Mouse (Mus musculus) limb, embryonic 13.5 days (tissue): ENCODE results near the gene Gm37240. TPM values are rescaled to one million over a fixed set of nuclear protein-coding genes. Genes with fewer than 3 reads are reported as not detected.

Source experiments
- ATAC-seq: fragments of 200-750 bp; cut with Nextera tagmentation; 2 replicates; pipeline ENCODE4 v1.8.0; 2017; ENCODE audit warnings: low read depth, moderate number of reproducible peaks, moderate TSS enrichment; ENCODE audit not compliant: low FRiP score
- H3K27ac ChIP-seq: fragments of 300-500 bp; sonication (generic); 2 replicates; pipeline ENCODE4 v1.5.1; 2015; ENCODE audit warnings: inconsistent platforms, mild to moderate bottlenecking, moderate library complexity
- H3K27me3 ChIP-seq: fragments of 300-500 bp; sonication (generic); 2 replicates; pipeline ENCODE4 v1.6.1; 2015; ENCODE audit warnings: mild to moderate bottlenecking, inconsistent platforms
- H3K36me3 ChIP-seq: fragments of 300-500 bp; sonication (generic); 2 replicates; pipeline ENCODE4 v1.6.1; 2015; ENCODE audit warnings: inconsistent platforms, mild to moderate bottlenecking, moderate library complexity
- H3K4me1 ChIP-seq: fragments of 300-500 bp; sonication (generic); 2 replicates; pipeline ENCODE4 v1.6.1; 2015; ENCODE audit warnings: inconsistent platforms
- H3K4me2 ChIP-seq: fragments of 300-500 bp; sonication (generic); replicated peaks from 2 replicates; pipeline ENCODE4 v1.6.1; 2015; ENCODE audit warnings: inconsistent platforms, mild to moderate bottlenecking, moderate library complexity
- H3K4me3 ChIP-seq: fragments of 300-500 bp; sonication (generic); 2 replicates; pipeline ENCODE4 v1.5.1; 2015; ENCODE audit warnings: moderate library complexity, mild to moderate bottlenecking, inconsistent platforms
- H3K9ac ChIP-seq: fragments of 300-500 bp; sonication (generic); 2 replicates; pipeline ENCODE4 v1.6.1; 2015; ENCODE audit warnings: mild to moderate bottlenecking, inconsistent platforms
- H3K9me3 ChIP-seq: fragments of 300-500 bp; sonication (generic); 2 replicates; pipeline ENCODE4 v1.6.1; 2016; ENCODE audit warnings: inconsistent platforms
- WGBS: fragments of 180-500 bp; shearing (Covaris S2); methylation state at CpG from one replicate; pipeline ENCODE4 v1.1.7; 2015; 5-methylcytosine and 5-hydroxymethylcytosine counted together
- polyA plus RNA-seq: library from polyadenylated mRNA; unstranded; fragments of >200 nt; fragmentation: Nextera tagmentation; extraction: Ambion mirVana; gene quantifications from 2 replicates; pipeline ENCODE4 v1.2.1, GENCODE M21; 2015

Gene Gm37240
- polyA plus RNA-seq, 1 experiment from 2014 or later, result 6.1 TPM

DNA sequence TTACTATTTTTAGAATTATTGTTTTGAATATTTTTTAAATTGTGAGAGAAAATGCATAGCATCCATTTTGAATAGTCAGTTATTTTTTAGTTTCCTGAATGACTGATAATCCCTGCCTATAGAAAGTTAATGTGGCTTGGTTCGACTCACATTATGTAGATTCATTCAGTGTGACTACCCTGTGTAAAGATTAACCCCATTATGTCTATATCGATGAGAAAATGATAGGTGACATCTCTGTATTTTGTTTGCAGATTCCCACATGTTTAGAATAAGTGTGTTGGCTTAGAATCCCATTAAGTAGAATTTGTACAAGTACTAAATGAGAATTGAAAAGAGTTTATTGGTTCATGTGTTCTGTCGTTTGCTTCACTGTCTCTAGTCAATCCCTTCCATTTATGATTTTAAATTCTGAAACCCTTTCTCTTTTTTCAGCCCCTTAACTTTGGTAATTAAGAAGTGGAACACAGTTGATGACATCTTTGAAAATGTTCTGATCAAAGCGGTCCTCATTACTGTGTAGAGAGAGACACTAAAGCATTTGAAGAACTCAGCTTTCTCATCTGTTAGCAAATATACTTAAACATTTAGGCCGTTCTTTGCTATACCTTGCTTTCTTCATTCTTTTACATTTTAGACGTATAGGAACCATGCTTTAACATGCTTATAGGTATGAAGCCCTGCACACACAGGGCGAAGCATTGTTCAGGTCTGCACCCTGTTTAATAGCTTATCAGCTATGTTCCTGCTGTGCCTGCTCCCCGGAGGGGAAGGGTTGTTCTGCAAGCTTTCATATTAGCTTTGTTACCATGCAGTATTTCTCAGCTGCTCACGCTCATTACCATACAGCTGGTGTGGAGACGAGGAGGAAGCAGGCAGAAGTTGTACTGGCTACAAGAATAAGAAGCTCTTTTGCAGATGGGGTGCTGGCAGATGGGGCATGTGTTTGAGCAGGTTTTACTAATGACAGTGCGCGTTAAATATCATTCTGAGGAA is 949.7 kb downstream of the Gm37240 start:
- ATAC-seq, result no peak
- no peak overlapping the region for H3K9ac ChIP-seq
- 63% methylated on average over 12 of the region's 12 CpGs for WGBS

DNA sequence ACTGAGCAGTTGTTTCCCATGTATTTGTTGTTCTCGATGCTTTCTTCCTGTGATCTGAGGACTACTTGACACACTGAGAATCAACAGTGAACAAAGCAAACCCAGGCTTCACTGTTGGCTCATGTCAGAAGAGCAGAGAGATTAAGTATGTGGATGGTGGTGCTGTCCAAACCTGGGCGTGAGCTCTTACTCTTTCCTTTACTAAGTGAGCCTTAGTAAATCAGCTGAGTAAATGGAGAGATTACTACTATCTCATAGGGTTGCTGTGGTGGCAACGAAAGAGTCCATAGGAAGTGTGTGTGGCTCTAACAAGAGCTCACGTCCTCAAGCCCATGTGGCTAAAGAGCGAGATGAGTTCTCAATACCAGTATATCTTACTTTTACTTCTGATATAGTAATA is 950.4 kb downstream of the Gm37240 start:
- no peaks in the 10 kb centered on the region for H3K27me3 ChIP-seq
- H3K9me3 ChIP-seq, result no peaks in the 10 kb centered on the region
- no peaks in the 10 kb centered on the region for H3K36me3 ChIP-seq
- ATAC-seq, result no peak
- H3K4me1 ChIP-seq, result 0 out of 2 replicates have a peak, but pooled peaks cover 5% of the 10 kb centered on the region
- 92% methylated on average over 5 of the region's 5 CpGs for WGBS
- no peak overlapping the region for H3K4me3 ChIP-seq
- no peak overlapping the region for H3K9ac ChIP-seq
- no peak overlapping the region for H3K4me2 ChIP-seq
- no peak overlapping the region for H3K27ac ChIP-seq

More for the DNA sequence above, 949.7 kb downstream of the Gm37240 start:
- H3K4me3 ChIP-seq, result no peak overlapping the region
- H3K27me3 ChIP-seq, result no peaks in the 10 kb centered on the region
- no peaks in the 10 kb centered on the region for H3K36me3 ChIP-seq
- H3K4me1 ChIP-seq, result 0 out of 2 replicates have a peak, but pooled peaks cover 5% of the 10 kb centered on the region
- H3K27ac ChIP-seq, result no peak overlapping the region
- H3K4me2 ChIP-seq, result no peak overlapping the region
- no peaks in the 10 kb centered on the region for H3K9me3 ChIP-seq

DNA sequence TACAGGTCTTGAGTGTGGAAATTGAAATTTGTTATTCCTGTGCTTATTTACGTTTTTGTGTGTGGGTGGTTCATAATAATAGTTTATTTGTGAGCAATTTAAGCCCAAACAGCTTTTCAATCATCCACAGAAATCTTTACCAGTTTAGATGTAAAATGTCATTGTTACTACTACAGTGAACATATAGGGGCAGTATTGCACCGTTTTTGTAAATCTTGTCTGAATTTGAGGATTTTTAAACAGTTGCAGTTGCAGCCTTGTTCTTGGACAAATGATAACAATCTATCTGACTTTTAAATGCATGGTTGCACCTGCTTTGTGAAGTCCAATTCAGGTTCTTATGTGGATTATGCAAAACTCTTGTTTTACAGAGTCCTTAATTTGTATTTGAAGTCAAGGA is 951.1 kb downstream of the Gm37240 start:
- Histone ChIP-seq H3K27me3 (no peaks in the 10 kb centered on the region), H3K4me3 (no peak overlapping the region), H3K4me1 (0 out of 2 replicates have a peak, but pooled peaks cover 5% of the 10 kb centered on the region), H3K9me3 (no peaks in the 10 kb centered on the region), H3K9ac (no peak overlapping the region), H3K4me2 (no peak overlapping the region), H3K27ac (no peak overlapping the region), H3K36me3 (no peaks in the 10 kb centered on the region)
- 53% methylated on average over 2 of the region's 2 CpGs for WGBS
- ATAC-seq, result no peak

DNA sequence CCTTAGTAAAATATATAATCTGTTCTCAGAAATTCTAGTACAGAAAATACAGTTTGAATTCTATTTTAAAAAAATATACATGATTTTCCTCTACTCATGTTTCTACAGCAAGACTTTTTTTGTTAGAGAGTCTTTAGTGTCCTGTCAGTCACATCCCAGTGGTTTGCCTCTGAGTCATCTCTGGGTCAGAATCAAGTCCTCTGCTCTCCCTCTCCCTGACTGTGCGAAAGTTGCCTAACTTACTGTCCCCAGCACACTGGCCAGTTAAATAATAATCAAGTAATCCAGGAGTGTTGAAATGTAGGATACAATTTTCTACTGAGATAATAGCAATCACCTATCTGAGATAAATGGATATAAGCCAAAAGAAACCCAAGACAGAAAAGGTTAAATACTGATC is 951.6 kb downstream of the Gm37240 start:
- H3K9ac ChIP-seq, result no peak overlapping the region
- no peak overlapping the region for H3K4me3 ChIP-seq
- no peak for ATAC-seq
- H3K27ac ChIP-seq, result no peak overlapping the region
- H3K4me2 ChIP-seq, result no peak overlapping the region
- 88% methylated on average over 1 of the region's 1 CpGs for WGBS
- H3K36me3 ChIP-seq, result no peaks in the 10 kb centered on the region
- H3K4me1 ChIP-seq, result 0 out of 2 replicates have a peak, but pooled peaks cover 5% of the 10 kb centered on the region
- H3K27me3 ChIP-seq, result no peaks in the 10 kb centered on the region
- no peaks in the 10 kb centered on the region for H3K9me3 ChIP-seq

DNA sequence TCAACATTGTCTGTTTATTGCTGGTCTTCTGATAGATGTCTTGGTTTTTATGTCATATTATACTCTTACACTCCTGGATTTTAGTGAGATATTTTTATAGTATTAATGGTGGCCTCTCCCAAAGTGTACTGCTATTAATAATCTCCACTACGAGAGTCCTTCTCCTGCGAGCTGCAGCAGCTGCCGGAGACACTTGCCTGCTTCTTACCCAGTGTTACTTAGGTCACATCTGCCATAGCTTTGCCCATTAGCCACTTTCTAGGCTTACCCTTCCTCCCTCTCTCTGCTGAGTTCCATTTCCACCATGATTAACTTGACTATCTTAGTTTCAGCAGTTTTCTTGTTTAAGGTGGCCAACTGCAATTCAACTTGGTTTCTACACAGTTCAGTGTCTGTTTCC is 956.6 kb downstream of the Gm37240 start:
- Histone ChIP-seq H3K27ac (no peak overlapping the region), H3K4me2 (no peak overlapping the region), H3K9ac (no peak overlapping the region), H3K4me1 (no peaks in the 10 kb centered on the region), H3K36me3 (no peaks in the 10 kb centered on the region), H3K4me3 (no peak overlapping the region), H3K27me3 (no peaks in the 10 kb centered on the region), H3K9me3 (no peaks in the 10 kb centered on the region)
- WGBS, result 79% methylated on average over 3 of the region's 3 CpGs
- no peak for ATAC-seq

DNA sequence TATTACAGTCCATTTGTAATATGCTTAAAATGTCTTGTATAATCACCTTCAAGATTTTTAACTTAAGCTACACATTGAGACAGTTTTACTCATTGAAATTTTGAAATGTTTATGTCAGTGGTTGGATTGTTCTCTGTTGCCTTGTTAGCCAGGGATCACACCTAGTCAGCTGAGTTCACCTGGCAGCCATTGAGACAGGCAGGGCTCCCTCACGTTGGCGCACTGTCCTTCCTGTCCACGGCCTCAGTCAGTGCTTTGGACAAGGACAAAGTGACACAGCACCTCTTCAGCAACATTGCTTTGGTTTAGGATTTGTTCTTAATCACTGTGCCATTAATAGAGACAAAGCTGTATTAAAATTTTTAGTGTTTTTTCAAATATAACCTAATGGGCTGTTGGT is 958.1 kb downstream of the Gm37240 start:
- no peaks in the 10 kb centered on the region for H3K9me3 ChIP-seq
- H3K4me3 ChIP-seq, result no peak overlapping the region
- H3K4me2 ChIP-seq, result no peak overlapping the region
- H3K9ac ChIP-seq, result no peak overlapping the region
- H3K36me3 ChIP-seq, result no peaks in the 10 kb centered on the region
- H3K27ac ChIP-seq, result no peak overlapping the region
- no peak for ATAC-seq
- H3K27me3 ChIP-seq, result no peaks in the 10 kb centered on the region
- no peaks in the 10 kb centered on the region for H3K4me1 ChIP-seq
- WGBS, result 89% methylated on average over 3 of the region's 3 CpGs

DNA sequence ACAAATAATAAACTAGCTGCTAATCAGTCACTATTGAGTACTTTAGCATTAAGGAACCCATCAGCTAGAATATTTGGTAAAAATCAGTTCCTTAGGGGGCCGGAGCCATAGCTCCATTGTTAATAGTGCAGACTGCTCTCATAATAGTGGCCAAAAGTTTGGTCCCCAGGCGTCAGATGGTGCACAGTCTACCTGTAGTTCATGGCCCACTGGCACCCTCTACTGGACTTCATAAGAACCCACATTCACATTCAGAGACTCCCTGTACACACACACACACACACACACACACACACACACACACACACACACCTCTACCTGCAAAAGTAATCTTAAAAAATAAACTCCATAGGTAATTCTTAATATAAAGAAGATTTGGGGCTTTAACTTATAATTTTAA is 959.4 kb downstream of the Gm37240 start:
- H3K4me3 ChIP-seq, result no peak overlapping the region
- H3K4me2 ChIP-seq, result no peak overlapping the region
- no peaks in the 10 kb centered on the region for H3K4me1 ChIP-seq
- H3K9me3 ChIP-seq, result no peaks in the 10 kb centered on the region
- no peak for ATAC-seq
- H3K27me3 ChIP-seq, result no peaks in the 10 kb centered on the region
- 90% methylated on average over 2 of the region's 2 CpGs for WGBS
- H3K9ac ChIP-seq, result no peak overlapping the region
- no peaks in the 10 kb centered on the region for H3K36me3 ChIP-seq
- no peak overlapping the region for H3K27ac ChIP-seq

DNA sequence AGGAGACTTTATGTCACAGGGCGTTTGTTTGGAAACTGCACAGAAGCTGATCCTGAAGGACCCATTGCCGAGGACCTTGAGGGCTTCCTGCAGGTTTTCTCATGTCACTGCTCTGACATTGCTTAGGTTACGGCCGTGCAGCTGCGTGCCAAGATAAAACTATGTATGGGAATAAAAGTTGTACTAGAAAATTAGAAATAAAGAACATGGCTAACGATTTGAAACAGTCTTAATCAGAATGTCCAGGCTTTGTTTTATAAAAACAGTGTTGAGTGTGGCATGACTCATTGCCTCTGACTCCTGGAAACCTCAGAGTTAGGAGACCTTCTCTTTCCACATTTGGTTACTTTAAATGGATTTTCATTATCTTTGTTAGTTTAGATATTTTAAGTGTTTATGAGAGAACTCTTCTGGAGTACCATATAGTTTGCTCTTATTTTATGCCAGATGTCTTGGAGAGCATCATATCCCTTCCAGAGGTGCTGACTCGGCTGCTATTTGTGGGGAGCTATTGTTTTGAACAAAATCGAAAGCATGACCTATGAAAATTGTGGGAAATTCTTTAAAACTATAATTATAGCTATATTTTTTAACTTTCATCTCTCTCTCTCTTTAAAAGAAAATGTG is 960.0 kb downstream of the Gm37240 start:
- WGBS, result 75% methylated on average over 8 of the region's 8 CpGs
- no peak for ATAC-seq
- Histone ChIP-seq H3K27ac (no peak overlapping the region), H3K9ac (no peak overlapping the region), H3K36me3 (no peaks in the 10 kb centered on the region), H3K4me1 (no peaks in the 10 kb centered on the region), H3K9me3 (no peaks in the 10 kb centered on the region), H3K27me3 (no peaks in the 10 kb centered on the region), H3K4me2 (no peak overlapping the region), H3K4me3 (no peak overlapping the region)

DNA sequence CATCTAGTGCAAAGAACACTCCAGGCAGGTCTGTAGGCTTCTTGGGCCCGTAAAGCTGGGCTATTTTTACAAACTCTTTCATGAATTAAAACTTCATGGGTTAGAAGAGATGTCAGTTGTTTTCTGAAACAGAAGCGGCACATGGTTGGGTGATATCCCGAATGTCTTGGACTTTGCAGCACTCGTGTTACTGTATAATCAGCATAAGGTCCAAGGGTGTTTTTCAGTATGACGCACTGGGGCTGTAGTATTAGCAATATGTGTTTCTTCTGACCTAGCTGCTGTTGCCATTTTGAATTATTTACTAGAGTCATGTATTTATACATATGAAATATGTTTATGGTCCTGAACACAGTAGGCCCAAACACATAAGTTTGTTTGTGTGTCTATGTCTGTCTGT is 961.2 kb downstream of the Gm37240 start:
- H3K4me2 ChIP-seq, result no peak overlapping the region
- no peak overlapping the region for H3K9ac ChIP-seq
- WGBS, result 83% methylated on average over 5 of the region's 5 CpGs
- no peaks in the 10 kb centered on the region for H3K36me3 ChIP-seq
- ATAC-seq, result no peak
- no peak overlapping the region for H3K27ac ChIP-seq
- no peaks in the 10 kb centered on the region for H3K4me1 ChIP-seq
- no peak overlapping the region for H3K4me3 ChIP-seq
- H3K9me3 ChIP-seq, result no peaks in the 10 kb centered on the region
- H3K27me3 ChIP-seq, result no peaks in the 10 kb centered on the region

DNA sequence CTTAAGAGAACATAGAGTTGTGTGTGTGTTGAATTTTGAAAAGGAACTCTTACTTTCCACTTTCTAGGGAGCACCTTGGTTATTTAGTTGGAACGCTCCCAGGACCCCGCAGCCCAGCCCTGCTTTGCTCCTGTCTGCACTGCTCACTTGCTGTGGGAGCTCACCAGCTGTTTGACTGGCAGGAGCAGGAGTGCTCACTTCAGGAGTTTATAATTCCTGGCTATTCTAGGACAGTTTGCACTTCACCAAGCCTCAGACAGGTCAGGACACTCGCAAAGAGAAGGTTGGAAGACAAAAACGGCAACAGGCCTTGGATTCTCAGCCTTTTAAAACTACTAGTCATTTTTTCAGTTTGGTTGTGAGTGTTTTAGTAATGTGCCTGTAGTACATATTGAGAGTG is 962.1 kb downstream of the Gm37240 start:
- Histone ChIP-seq H3K36me3 (no peaks in the 10 kb centered on the region), H3K9me3 (no peaks in the 10 kb centered on the region), H3K27me3 (no peaks in the 10 kb centered on the region), H3K4me1 (no peaks in the 10 kb centered on the region), H3K4me2 (no peak overlapping the region), H3K27ac (no peak overlapping the region), H3K9ac (no peak overlapping the region), H3K4me3 (no peak overlapping the region)
- WGBS, result 76% methylated on average over 4 of the region's 4 CpGs
- no peak for ATAC-seq

DNA sequence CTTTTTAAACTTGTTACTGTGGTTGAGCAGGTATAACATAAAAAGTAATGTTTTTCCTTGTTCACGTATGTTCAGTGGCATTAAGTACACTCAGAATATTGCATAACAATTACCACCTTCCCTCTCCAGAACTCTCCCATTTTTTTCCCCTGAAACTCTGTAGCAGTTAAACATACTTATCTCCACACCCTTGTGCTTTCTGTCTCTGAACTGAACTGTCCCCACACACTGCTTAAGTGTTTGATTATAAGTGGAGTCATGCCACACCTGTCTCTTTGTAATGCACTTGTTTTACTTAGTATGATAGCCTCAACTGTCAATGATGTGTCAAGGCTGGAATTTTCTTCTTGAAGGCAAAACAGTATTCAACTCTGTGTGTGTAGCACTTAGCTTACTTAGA is 963.6 kb downstream of the Gm37240 start:
- Histone ChIP-seq H3K4me1 (no peaks in the 10 kb centered on the region), H3K9me3 (no peaks in the 10 kb centered on the region)

DNA sequence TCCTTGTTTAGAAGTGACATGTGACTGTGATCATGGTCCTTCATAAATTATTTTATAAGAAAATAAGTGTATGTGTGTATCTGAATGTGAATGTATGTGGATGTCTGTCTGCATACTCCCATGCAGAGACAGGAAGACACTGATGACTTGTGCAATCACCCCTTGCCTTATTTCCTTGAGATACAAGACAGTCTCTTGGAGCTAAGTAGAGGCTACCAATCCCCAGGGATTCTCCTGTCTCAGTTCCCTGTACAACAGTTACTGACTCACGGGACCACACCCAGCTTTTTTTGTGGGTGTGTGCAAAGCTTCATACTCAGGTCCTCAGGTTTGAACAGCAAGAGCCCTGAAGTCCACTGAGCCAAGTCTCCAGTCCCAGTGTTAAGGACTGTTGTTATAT is 964.1 kb downstream of the Gm37240 start:
- 77% methylated on average over 1 of the region's 1 CpGs for WGBS
- Histone ChIP-seq H3K9ac (no peak overlapping the region), H3K27ac (no peak overlapping the region), H3K4me2 (no peak overlapping the region), H3K4me3 (no peak overlapping the region), H3K9me3 (no peaks in the 10 kb centered on the region), H3K27me3 (no peaks in the 10 kb centered on the region), H3K36me3 (no peaks in the 10 kb centered on the region), H3K4me1 (no peaks in the 10 kb centered on the region)
- no peak for ATAC-seq

More for the DNA sequence above, 963.6 kb downstream of the Gm37240 start:
- no peak overlapping the region for H3K4me3 ChIP-seq
- no peaks in the 10 kb centered on the region for H3K36me3 ChIP-seq
- no peak overlapping the region for H3K9ac ChIP-seq
- no peak overlapping the region for H3K27ac ChIP-seq
- no peak overlapping the region for H3K4me2 ChIP-seq
- no peak for ATAC-seq
- no peaks in the 10 kb centered on the region for H3K27me3 ChIP-seq
- WGBS, result 83% methylated on average over 1 of the region's 1 CpGs
